Mouse (Mus musculus) activated CD4-positive, CD25-positive, alpha-beta regulatory T cell, adult 4 months (primary cell): ENCODE results near the gene Rptor. TPM values are rescaled to one million over a fixed set of nuclear protein-coding genes. Genes with fewer than 3 reads are reported as not detected.

ENCODE experiments used
- ATAC-seq: one replicate; pipeline ENCODE4 v1.8.0; 2017
- polyA plus RNA-seq, 2 experiments: library from polyadenylated mRNA; unstranded; fragments of 100-300 nt; shearing (Covaris generic); gene quantifications; one replicate each; pipeline ENCODE4 v1.2.1; 2017

Rptor gene
- polyA plus RNA-seq, 2 experiments from 2014 or later, result 6.1 to 6.6 TPM

GRCm38 (mm10) chr11:119692196-119692910, 89.6 kb downstream of the Rptor start:
- ATAC-seq, result no peak

DNA sequence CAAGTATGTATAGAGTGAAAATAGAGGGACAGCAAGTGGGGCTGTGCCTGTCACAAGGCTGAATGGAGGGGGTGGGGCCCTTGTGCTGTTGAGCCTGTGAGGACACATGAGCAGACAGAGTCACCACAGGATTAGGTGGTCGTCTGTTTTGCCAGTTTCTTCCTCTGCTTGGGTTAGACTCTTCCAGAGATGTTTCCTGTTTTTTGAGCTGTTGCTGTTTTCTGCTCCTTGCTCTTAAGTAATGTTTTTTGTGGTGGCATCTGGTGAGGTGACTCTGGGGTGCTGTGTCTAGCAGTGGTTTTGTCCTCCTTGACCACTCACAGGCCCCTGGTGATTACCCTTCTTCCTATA, 90.2 kb downstream of the Rptor start:
- no peak for ATAC-seq

DNA sequence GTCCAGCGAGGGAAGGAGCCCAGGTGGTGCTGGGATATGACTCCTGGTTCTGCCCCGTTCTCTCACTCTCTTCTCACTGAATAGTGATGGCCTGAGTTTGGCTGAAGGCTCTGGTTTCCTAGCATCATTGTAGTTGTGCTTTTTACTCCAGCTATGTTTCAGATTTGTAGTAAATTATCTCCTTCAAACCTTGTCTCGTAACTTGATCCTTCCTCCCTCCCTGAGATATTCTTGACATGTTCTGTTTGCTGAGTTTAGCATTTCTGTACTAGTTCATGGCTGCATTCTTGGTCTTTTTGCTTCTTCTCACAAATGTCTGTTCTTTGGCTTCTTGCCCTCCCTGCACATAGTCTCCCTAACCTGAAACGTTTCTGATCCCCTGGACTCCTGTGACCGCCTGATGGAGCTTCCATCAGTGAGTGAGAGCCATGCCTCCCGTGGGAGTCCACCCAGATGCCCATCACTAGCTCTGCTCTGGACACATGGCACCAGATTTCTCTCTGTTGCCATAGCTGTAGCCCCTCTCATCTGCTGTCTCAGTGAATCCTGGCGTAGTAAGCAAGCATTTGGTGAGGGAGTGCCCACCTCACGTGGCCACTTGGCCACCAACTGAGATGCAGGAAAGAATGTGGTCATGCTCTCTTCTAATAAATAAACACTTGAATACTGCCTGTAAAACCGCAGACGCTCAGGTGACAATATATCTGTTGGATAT, 91.6 kb downstream of the Rptor start:
- ATAC-seq, result no peak

DNA sequence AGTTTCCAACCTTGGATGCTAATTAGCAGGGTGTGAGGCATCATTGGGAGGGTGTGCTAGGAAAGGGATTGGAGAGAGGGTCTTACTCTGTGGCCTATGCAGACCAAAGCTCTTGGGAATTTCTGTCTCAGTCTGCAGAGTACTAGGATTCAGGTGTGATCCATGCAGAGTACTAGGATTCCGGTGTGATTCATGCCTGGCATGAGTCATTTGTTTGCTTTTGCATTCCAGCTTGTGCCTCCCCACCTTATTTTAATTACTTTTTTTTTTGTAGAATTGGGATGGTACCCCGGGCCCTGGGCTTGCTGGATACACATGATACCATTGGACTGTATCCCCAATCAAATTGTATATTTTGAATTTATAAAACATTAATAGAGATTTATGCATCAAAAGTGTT, 93.7 kb downstream of the Rptor start:
- no peak for ATAC-seq

DNA sequence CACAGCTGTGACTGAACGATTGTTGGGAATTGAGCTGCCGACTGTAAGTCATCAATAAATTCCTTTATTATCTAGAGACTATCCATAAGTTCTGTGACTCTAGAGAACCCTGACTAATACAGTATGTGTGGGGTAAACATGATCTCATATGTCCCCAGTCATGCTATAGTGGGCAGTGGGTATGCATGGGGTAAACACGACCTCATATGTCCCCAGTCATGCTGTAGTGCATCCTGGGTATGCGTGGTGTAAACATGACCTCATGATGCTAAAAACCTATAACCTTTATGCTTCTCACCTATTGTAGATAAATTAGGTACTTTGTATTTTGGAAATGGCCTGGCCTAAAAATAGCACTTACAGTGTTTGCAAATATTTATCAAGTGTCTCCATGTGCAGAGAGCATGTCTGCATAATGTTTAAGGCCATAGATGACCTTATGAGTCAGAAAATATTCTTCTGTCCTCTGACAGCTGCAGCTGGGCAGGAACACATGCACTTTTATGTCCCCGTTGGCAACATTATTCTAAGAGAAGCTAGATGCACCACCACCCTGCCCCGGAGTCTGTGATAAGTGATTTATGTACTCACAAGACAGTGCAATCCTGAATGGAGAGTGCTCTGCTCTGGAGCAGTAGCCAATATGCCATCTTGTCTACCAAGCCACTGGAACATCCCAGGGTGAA, 102.8 kb downstream of the Rptor start:
- no peak for ATAC-seq

- ATAC-seq, result no peak
These were observed 104.6 kb downstream of the Rptor start for GRCm38 (mm10) chr11:119707259-119707658.

- no peak for ATAC-seq
These were observed 106.5 kb downstream of the Rptor start for GRCm38 (mm10) chr11:119709239-119709638.

GRCm38 (mm10) chr11:119710338-119710737, 107.6 kb downstream of the Rptor start:
- no peak for ATAC-seq

DNA sequence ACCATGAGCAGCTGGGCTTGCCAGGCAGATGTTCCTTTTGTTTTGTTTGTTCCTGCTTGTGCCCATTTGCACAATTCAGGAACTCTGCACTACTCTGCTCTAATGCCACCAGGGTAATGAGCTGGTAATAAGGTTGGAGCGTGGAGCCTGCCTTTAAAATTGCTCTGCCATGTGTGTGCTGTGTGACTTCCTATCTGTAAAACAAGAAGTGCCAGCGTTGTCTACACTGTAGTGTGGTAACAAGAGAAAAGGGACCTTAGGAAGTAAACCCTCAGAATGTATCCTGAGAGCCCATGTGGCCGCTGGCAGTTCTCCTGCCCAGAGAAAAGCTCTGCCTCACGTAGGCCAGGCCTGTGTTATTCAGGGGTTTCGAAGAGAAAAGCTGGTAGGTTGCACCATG, 108.1 kb downstream of the Rptor start:
- no peak for ATAC-seq

DNA sequence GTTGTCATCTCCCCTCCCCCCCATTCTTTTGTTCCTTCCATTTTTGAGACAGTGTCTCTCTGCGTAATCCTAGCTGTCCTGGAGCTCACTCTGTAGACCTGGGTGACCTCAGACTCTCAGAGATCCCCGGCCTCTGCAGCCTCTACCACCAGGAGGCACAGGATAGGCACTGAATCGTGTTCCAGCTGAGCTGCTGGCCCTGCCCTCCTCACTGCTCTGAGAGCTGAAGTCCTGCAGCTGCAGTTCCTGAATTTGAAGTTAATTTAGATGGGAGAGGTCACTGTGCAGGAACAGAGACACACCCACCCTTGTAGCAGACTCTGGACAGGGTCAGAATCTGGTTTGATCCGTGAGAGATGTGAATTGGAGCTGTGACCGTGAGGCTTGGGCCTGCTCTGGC, 112.7 kb downstream of the Rptor start:
- ATAC-seq, result no peak

GRCm38 (mm10) chr11:119715841-119716596, 113.3 kb downstream of the Rptor start:
- ATAC-seq, result no peak

DNA sequence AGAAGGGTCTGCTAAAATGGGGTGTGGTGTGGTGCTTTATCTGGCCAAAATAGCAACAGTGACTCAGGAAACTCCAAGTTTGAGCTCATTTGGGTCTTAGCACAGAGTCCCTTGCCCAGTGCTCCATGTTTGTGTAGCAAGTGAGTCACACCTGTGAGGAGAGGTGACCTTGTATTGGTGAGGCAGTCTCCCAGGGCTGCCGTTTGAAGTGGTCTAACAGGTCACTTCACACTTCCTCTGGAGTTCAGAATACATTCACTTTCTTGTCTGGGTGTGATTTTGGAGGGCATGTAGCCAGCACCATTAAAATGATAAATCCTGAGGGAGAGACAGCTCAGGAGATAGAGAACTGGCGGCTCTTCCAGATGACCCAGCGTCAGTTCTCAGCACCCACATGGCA, 115.4 kb downstream of the Rptor start:
- ATAC-seq, result no peak

DNA sequence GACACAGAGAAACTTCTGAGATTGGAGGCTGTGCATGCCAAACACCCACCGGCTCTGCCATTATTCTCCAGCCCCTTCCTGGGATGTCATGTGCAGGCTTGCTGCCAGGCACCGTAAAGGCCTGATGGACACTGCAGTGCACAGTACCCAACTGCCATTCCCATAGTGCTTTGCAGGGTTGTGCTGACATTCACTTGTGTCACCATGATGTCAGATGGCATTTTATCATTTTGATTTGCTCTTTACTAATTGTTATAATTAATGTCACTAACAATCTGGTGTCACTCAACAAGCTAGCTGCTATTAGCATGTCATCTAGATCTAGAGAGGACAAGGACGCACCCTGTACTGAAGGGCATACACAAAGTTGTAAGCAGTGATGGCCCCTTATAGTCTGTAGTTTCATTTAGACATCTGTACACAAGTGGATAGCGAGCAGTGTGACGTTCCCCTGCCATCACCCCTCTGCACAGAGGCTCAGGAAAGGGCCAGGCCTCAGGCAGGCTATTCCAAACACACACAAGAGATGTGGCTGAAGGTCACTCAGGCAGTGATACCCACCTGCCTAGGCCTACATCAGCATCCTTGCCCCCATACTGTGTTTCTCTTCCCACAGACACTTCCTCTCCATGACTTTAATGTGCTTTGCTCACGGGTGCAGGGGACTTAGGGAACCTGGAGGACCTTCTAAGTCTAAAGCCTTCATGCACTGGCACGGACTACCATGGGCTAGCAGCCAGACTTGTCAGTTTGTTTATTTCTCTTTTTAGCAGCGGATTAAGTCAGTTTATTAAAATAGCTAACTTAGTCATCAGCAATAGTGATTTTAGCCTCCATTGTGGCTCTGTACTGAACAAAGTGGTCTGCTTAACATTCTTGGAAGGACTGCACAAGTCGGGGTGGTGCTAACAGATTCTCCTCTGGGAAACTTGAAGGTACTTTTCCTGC, 117.7 kb downstream of the Rptor start:
- no peak for ATAC-seq

DNA sequence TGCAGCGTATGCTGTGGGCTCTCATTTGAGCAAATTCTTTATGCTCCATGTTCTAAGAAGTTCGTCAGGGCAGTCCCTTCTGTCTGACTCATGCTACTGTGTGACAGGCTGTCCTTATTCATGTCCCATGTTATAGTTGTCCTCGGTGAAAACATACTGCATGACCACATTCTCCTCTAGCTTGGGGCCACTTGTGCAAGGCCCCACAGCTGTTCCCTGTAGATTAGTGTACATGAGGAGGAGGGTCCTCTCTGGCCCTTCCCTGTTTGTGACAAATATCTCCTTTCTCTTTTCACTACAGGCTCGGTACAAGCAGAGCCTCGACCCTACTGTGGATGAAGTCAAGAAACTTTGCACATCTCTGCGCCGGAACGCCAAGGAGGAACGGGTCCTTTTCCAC, 122.0 kb downstream of the Rptor start:
- no peak for ATAC-seq

- ATAC-seq, result no peak
These were observed 128.7 kb downstream of the Rptor start for GRCm38 (mm10) chr11:119731382-119731781.

- ATAC-seq, result no peak
These were observed 129.7 kb downstream of the Rptor start for GRCm38 (mm10) chr11:119732362-119732761.

DNA sequence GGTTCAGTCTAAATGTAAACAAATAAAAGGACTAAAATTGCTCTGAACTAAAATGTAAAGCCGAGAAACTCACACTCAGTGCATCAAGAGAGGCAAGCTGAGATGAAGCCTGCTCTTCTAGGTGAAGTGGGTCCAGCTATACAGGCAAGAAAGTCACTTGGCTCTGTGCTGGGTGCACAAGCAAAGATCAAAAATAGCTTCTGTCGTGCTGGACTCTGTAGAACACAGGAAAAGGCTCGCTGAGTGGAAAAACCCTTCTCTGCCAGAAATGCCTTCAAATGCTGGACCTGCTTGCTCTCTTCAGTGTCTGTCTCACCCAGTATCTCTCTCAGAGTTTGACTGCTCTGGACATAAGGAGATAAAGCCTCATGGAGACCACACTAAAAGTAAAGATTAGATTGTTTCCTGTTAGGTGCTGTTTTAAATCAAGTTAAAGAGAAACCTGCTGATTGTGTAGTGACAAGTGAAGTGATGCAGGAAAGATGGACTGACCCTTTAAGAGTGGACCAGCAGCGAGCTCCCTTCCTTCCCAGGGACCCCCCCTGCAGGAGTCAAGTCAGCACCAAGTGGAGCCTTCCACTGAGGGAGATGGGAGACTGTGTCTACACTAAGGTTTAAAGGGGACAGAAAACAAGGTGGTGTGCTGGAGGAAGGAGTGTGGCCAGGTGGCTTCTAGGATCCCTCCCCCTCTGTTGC, 130.4 kb downstream of the Rptor start:
- ATAC-seq, result no peak

DNA sequence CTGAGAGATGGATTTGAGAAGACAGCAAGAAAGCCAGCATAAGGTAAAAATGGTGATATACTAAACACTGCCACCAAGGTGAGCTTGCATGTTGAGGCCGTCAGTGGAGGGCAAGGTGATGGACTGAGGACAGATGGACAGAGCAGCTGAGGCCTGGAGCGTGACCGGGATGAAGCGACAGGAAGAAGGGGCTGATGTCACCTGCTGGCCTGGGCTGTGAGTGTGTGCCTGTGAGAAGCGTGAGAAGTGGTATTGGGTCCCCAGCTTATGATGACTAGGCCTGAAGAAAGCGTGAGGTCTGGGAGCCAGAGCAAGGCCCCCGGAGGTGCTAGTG, 130.9 kb downstream of the Rptor start:
- ATAC-seq, result no peak

GRCm38 (mm10) chr11:119735152-119735551, 132.4 kb downstream of the Rptor start:
- no peak for ATAC-seq

- no peak for ATAC-seq
These were observed 136.5 kb downstream of the Rptor start for GRCm38 (mm10) chr11:119738990-119739846.
